Mouse (Mus musculus): ENCODE measurements at regions not wholly inside any gene's neighbourhood (a gene's known extent, or its start where the extent isn't known, plus 50 kb on each side); places are given as distances from the start of the nearest gene placed in this dataset.

- intact Hi-C loops (cut with DNase I): no loop called here
- no peak for DNase-seq (ENCODE audit: low spot score in 2 of 2)
Measured at GRCm38 (mm10) chr4:105376591-105376990, 219.4 kb downstream of the Plpp3 start.

- intact Hi-C loops (cut with DNase I): no loop called here
- DNase-seq (ENCODE audit: low spot score in 2 of 2): no peak
Measured at GRCm38 (mm10) chr4:105377469-105378187, 220.5 kb downstream of the Plpp3 start.

- DNase-seq (ENCODE audit: low spot score in 2 of 2): no peak
- intact Hi-C loops (cut with DNase I): no loop called here
Measured at GRCm38 (mm10) chr4:105384826-105385225, 227.7 kb downstream of the Plpp3 start.

GRCm38 (mm10) chr4:105385481-105385880 lies 228.3 kb downstream of the Plpp3 start:
- no peak for DNase-seq (ENCODE audit: low spot score in 2 of 2)
- intact Hi-C loops (cut with DNase I): no loop called here

GRCm38 (mm10) chr4:105390378-105390777 lies 233.2 kb downstream of the Plpp3 start:
- intact Hi-C loops (cut with DNase I): no loop called here
- no peak for DNase-seq (ENCODE audit: low spot score in 2 of 2)

GRCm38 (mm10) chr4:105394366-105394765 lies 237.2 kb downstream of the Plpp3 start:
- intact Hi-C loops (cut with DNase I): no loop called here
- no peak for DNase-seq (ENCODE audit: low spot score in 2 of 2)

- intact Hi-C loops (cut with DNase I): no loop called here
Measured at GRCm38 (mm10) chr4:105397451-105397850, 240.3 kb downstream of the Plpp3 start.

GRCm38 (mm10) chr4:105402021-105402420 lies 244.9 kb downstream of the Plpp3 start:
- intact Hi-C loops (cut with DNase I): no loop called here

More at GRCm38 (mm10) chr4:105397451-105397850, 240.3 kb downstream of the Plpp3 start:
- DNase-seq (ENCODE audit: low spot score in 2 of 2): no peak

GRCm38 (mm10) chr4:105403169-105403568 lies 246.0 kb downstream of the Plpp3 start:
- DNase-seq (ENCODE audit: low spot score in 2 of 2): no peak
- intact Hi-C loops (cut with DNase I): no loop called here

More at GRCm38 (mm10) chr4:105402021-105402420, 244.9 kb downstream of the Plpp3 start:
- no peak for DNase-seq (ENCODE audit: low spot score in 2 of 2)

GRCm38 (mm10) chr4:105403686-105404085 lies 246.5 kb downstream of the Plpp3 start:
- intact Hi-C loops (cut with DNase I): no loop called here
- DNase-seq (ENCODE audit: low spot score in 2 of 2): no peak

- no peak for DNase-seq (ENCODE audit: low spot score in 2 of 2)
- intact Hi-C loops (cut with DNase I): no loop called here
Measured at GRCm38 (mm10) chr4:105405728-105406127, 248.6 kb downstream of the Plpp3 start.

GRCm38 (mm10) chr4:105406786-105407464 lies 249.8 kb downstream of the Plpp3 start:
- intact Hi-C loops (cut with DNase I): no loop called here

GRCm38 (mm10) chr4:105408896-105409295 lies 251.7 kb downstream of the Plpp3 start:
- no peak for DNase-seq (ENCODE audit: low spot score in 2 of 2)
- intact Hi-C loops (cut with DNase I): no loop called here

More at GRCm38 (mm10) chr4:105406786-105407464, 249.8 kb downstream of the Plpp3 start:
- no peak for DNase-seq (ENCODE audit: low spot score in 2 of 2)

GRCm38 (mm10) chr4:105417166-105417565 lies 260.0 kb downstream of the Plpp3 start:
- intact Hi-C loops (cut with DNase I): no loop called here

GRCm38 (mm10) chr4:105422466-105422865 lies 265.3 kb downstream of the Plpp3 start:
- intact Hi-C loops (cut with DNase I): no loop called here

More at GRCm38 (mm10) chr4:105417166-105417565, 260.0 kb downstream of the Plpp3 start:
- DNase-seq (ENCODE audit: low spot score in 2 of 2): no peak

GRCm38 (mm10) chr4:105423727-105424201 lies 266.6 kb downstream of the Plpp3 start:
- DNase-seq (ENCODE audit: low spot score in 2 of 2): no peak
- intact Hi-C loops (cut with DNase I): no loop called here

More at GRCm38 (mm10) chr4:105422466-105422865, 265.3 kb downstream of the Plpp3 start:
- DNase-seq (ENCODE audit: low spot score in 2 of 2): no peak

GRCm38 (mm10) chr4:105425086-105425485 lies 267.9 kb downstream of the Plpp3 start:
- intact Hi-C loops (cut with DNase I): no loop called here
- DNase-seq (ENCODE audit: low spot score in 2 of 2): no peak

- intact Hi-C loops (cut with DNase I): no loop called here
- no peak for DNase-seq (ENCODE audit: low spot score in 2 of 2)
Measured at GRCm38 (mm10) chr4:105427581-105427980, 270.4 kb downstream of the Plpp3 start.

GRCm38 (mm10) chr4:105429381-105430100 lies 272.4 kb downstream of the Plpp3 start:
- DNase-seq (ENCODE audit: low spot score in 2 of 2): no peak
- intact Hi-C loops (cut with DNase I): no loop called here

GRCm38 (mm10) chr4:105432461-105432860 lies 275.3 kb downstream of the Plpp3 start:
- no peak for DNase-seq (ENCODE audit: low spot score in 2 of 2)
- intact Hi-C loops (cut with DNase I): no loop called here
